Mouse (Mus musculus) lung, postnatal 4 days (tissue): ENCODE data around the gene Zfp493.
"Not testable (repeated sequence)": the region's sequence is repeated elsewhere in the genome, so short reads cannot be mapped to it uniquely, and the experiment has no call there.

Experiments
- DNase-seq, 2 experiments: peaks; one replicate each; pipeline ENCODE4 v3.0.0; 2021

Zfp493 gene

GRCm38 (mm10) chr13:67779265-67780221 is at the start of gene Zfp493:
Zfp493 (plus strand) TSS chr13:67779693.
- DNase-seq: peak; percentile 62 to 73

GRCm38 (mm10) chr13:67734391-67734790 is 45.1 kb upstream of the Zfp493 start:
- DNase-seq: not testable (repeated sequence)

DNA sequence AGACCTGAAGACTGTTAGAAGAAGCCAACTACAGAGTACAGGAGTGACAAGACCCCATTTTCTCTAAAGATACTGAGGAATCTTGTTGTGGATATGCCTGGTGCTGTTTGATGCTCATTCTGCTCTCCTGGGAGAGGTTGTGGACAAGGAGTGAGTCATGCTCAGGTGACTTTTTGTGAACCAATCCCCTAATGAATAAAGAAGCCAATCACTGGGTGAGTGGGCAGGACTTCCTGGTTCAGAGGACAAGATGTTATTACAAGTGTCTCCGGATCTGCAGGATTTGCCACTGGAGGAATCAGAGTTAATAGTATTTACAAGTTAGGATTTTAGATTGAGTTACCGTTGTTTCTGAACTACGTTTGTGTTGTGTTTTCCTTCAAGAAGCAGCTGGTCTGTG is 36.6 kb upstream of the Zfp493 start:
- no peak for DNase-seq

GRCm38 (mm10) chr13:67743896-67744295 is 35.6 kb upstream of the Zfp493 start:
- no peak for DNase-seq

GRCm38 (mm10) chr13:67754333-67755306 is 24.9 kb upstream of the Zfp493 start, which contains the start of gene Zfp85:
Zfp85 (minus strand) TSS chr13:67755228.
- DNase-seq: peak; percentile 72 to 74

DNA sequence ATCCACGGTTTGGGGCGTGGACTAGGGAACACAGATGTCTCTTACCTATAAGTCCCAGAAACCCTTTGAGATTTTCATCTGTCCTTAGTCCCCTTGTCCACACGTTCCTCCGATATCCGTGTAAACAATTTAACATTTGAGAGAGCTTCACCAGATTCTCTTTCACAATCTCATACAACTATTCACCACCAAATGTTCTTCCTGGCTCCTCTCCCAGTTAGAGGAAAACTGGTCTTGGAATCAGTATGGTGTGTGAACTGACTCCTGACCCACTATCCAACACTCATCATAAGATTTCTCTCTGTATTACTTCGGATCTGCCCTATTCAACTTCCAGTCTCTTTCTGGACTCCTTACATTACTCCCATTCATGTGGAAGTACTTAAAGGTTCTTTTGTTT is 23.7 kb upstream of the Zfp493 start:
- no peak for DNase-seq

DNA sequence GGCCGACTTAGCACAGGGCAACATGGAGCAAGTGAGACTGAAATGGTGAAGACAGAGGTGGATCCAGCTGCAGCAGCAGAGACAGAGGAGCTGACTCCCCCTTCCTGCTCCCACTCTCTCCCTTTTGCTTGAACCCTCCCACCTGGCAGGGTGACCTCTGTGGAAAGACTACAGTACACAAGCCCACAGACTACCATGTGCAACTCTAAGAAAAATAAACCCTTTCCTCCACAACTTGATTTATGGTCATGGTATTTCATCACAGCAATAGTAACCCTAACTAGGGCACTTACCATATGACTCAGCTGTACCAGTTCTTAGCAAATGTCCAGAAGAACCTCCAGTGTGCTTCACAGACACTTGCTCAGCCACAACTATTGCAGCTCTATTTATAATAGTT is 19.5 kb upstream of the Zfp493 start:
- DNase-seq: no peak

DNA sequence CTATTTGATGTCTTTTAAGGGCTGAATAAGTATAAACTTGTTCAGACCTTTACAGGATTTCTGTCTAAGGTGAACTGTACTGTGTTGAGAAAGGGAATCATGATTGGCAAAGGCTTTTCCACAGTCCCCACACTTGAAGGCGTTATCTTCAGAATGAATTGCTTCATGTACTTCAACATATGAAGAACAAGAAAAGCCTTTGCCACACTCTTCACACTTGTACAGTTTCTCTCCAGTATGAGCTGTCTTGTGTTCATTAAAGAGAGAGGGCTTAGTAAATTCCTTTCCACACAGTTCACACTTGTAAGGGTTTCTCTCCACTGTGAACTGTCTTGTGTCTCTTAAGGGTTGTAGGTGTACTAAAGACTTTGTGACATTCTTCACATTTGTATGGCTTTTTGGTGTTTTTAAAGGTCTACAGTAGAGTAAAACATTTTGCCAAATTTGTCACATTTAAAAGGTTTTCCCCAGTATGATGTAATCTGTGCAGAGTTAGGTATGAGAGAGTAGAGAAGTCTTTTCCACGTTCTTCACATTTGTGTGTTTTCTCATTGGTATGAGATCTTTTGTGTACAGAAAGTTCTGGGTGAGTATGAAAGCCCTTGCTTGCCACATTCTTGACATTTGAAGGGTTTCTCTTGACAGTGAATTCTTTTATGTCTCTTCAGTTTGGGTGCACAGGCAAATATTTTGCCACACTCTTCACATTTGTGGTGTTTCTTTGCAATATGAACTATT is 16.3 kb upstream of the Zfp493 start:
- DNase-seq: no peak

GRCm38 (mm10) chr13:67791921-67792455 is 12.5 kb downstream of the Zfp493 start:
- DNase-seq: no peak

- no peak for DNase-seq
Measured at GRCm38 (mm10) chr13:67798618-67799017, 19.1 kb downstream of the Zfp493 start.

DNA sequence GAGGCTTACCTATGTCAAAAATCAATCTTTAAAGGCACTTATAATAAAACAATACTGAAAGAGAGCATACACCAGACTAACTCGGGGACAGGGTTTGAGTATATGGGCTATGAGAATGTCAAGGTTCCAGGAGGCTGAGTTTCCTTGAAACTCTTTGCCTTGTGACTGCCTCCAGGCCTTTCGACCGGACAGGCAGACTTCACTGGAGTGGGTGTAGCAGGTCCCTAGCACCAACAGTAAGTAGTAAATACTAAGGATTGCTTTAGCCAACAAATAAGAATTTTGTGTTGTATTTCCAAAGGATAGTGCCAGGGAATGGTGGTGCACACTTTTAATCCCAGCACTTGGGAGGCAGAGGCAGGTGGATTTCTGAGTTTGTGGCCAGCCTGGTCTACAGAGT is 19.7 kb downstream of the Zfp493 start:
- DNase-seq: not testable (repeated sequence)

GRCm38 (mm10) chr13:67811651-67812210 is 32.2 kb downstream of the Zfp493 start:
- DNase-seq: no peak

DNA sequence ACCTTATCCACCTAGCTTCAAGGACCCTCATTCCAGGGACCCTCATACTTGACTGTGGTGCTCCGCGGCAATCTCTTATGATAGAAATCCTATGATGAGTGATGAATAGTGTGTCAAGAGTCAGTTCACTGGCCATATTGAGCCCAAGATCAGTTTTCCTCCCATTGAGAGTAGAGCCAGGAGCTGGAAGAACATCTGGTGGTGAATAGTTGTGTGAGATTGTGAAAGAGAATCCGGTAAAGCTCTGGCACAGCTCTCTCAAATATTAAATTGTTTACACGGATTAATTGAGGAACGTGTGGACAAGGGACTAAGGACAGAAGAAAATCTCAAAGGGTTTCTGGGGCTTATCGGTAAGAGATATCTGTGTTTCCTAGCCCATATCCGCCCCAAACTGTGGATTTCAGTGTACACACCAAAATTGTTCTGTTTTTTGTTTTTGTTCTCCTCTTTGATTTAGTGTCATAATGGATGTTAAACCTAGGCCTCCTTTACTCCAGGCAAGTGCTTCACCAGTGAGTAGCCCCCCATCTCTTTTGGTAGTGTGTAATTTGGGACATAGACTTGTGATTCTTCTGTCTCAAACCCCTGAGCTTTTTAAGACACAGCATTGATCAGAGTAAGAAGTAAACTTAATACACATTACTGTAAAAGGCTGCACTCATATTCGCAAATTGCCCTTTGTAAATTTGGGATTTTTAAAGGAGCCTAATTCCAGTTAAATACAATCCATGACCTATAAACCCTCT is 33.6 kb downstream of the Zfp493 start:
- no peak for DNase-seq

- peak; percentile 77 to 80 for DNase-seq
Measured at GRCm38 (mm10) chr13:67813710-67814660, 34.5 kb downstream of the Zfp493 start, which contains the start of gene Zfp273. Zfp273 (plus strand) TSS chr13:67813740.

DNA sequence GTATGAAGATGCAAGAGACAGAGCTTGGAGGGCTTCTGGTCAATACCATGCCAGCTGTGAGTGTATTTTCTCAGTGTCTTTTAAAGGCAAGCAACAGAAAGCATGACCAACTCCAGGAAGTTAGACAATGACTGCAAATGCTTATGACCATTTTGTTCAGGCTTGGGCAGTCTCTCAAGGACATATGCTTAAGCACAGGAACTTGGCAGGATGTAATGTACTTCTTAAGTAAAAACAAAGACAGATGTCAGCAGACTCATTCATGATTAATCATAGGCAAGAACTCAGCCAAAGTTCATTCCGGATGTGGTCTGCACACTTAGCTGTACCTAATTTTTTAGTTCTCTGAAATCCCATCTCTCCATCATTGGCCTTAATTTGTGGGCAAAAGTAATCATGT is 39.1 kb downstream of the Zfp493 start:
- no peak for DNase-seq

GRCm38 (mm10) chr13:67830911-67831336 is 51.4 kb downstream of the Zfp493 start, which contains the start of gene Gm10037:
Gm10037 (plus strand) TSS chr13:67831106.
- peak; percentile 22 to 60 for DNase-seq

- DNase-seq: not testable (repeated sequence)
Measured at GRCm38 (mm10) chr13:67833137-67833536, 53.6 kb downstream of the Zfp493 start.
